Mouse (Mus musculus) intestine, embryonic 16.5 days (tissue): ENCODE data around the gene Ccndbp1. TPM values are rescaled to one million over a fixed set of nuclear protein-coding genes. Genes with fewer than 3 reads are reported as not detected.

Experiments used
- ATAC-seq: fragments of 200-750 bp; cut with Nextera tagmentation; 2 replicates; pipeline ENCODE4 v1.8.0; 2017; ENCODE audit warnings: moderate TSS enrichment, moderate library complexity
- H3K27ac ChIP-seq: fragments of 300-500 bp; sonication (generic); 2 replicates; pipeline ENCODE4 v1.5.1; 2014; ENCODE audit warnings: mild to moderate bottlenecking, low read length
- H3K27me3 ChIP-seq: fragments of 300-500 bp; sonication (generic); replicated peaks from 2 replicates; pipeline ENCODE4 v1.6.1; 2014; ENCODE audit warnings: low read length, control low read depth, mixed read lengths; ENCODE audit not compliant: control insufficient read depth, insufficient read depth
- H3K36me3 ChIP-seq: fragments of 300-500 bp; sonication (generic); 2 replicates; pipeline ENCODE4 v1.6.1; 2014; ENCODE audit warnings: low read length, control low read depth; ENCODE audit not compliant: control insufficient read depth, insufficient read depth
- H3K4me1 ChIP-seq: fragments of 300-500 bp; sonication (generic); 2 replicates; pipeline ENCODE4 v1.6.1; 2014; ENCODE audit warnings: low read length, control low read depth, mixed read lengths; ENCODE audit not compliant: control insufficient read depth, insufficient read depth
- H3K4me2 ChIP-seq: fragments of 300-500 bp; sonication (generic); 2 replicates; pipeline ENCODE4 v1.6.1; 2014; ENCODE audit warnings: low read depth, low read length, control low read depth
- H3K4me3 ChIP-seq: fragments of 300-500 bp; sonication (generic); 2 replicates; pipeline ENCODE4 v1.5.1; 2014; ENCODE audit warnings: mild to moderate bottlenecking, low read length
- H3K9ac ChIP-seq: fragments of 300-500 bp; sonication (generic); 2 replicates; pipeline ENCODE4 v1.6.1; 2014; ENCODE audit warnings: low read depth, low read length
- H3K9me3 ChIP-seq: fragments of 300-500 bp; sonication (generic); 2 replicates; pipeline ENCODE4 v1.6.1; 2016; ENCODE audit warnings: low read length, control low read depth; ENCODE audit not compliant: control insufficient read depth
- WGBS: fragments of 180-500 bp; shearing (Covaris S2); extraction: QIAGEN DNeasy Blood & Tissue Kit; methylation state at CpG from one replicate; pipeline ENCODE4 v1.1.7; 2014; 5-methylcytosine and 5-hydroxymethylcytosine counted together
- polyA plus RNA-seq: library from polyadenylated mRNA; unstranded; fragments of >200 nt; fragmentation: Nextera tagmentation; extraction: Ambion mirVana; gene quantifications from 2 replicates; pipeline ENCODE4 v1.2.1, GENCODE M21; 2015

Gene Ccndbp1
- 34.5 and 34.6 TPM in 2 replicates for polyA plus RNA-seq

DNA sequence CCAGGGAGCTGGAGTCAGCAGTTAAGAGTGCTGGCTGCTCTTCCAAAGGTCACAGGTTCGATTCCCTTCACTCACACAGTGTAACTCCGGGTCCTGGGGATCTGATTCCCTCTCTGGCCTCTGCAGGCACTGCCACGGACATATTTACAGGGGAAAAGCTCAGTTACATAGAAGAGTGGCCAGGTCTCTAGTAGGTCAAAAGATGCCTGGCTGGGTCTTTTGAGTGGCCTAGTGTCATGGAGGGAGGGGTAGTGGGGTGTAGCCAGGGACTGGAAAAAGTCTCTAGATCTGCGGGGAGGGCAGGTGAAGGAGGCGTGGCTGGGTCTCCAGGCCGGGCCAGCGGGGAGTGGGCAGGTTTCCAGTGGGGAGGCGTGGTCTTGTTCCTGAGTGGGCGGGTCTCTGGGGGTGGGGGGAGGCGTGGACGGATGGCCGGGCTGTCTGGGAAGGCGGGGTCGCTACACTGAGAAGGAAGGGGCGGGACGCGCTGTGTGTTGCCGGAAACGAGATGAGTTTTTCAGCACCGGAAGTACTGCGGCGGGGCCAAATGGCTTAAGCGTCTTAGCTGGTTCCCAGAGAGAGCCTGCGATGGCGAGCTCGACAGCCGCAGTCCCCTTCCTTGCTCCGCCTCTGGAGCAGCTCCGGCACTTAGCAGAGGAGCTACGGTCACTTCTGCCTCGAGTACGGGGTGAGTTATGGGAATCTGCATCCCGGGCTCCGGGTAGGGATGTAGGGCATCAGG lies at the start of gene Ccndbp1:
Ccndbp1 (plus strand) TSS at position 479 of the 739 bp plus-strand sequence.
- H3K36me3 ChIP-seq = no peaks in the 10 kb centered on the region
- H3K4me3 ChIP-seq = peak within 1 kb of the TSS; percentile 75
- ATAC-seq = peak; percentile 99
- no peaks in the 10 kb centered on the region for H3K9me3 ChIP-seq
- H3K27me3 ChIP-seq = no peaks in the 10 kb centered on the region
- peak within 1 kb of the TSS; percentile 83 for H3K4me2 ChIP-seq
- peak within 1 kb of the TSS; percentile 76 for H3K9ac ChIP-seq
- H3K4me1 ChIP-seq = no peaks in the 10 kb centered on the region
- no peak within 1 kb of the TSS for H3K27ac ChIP-seq
- under 1% methylated on average over 33 of the region's 34 CpGs for WGBS

DNA sequence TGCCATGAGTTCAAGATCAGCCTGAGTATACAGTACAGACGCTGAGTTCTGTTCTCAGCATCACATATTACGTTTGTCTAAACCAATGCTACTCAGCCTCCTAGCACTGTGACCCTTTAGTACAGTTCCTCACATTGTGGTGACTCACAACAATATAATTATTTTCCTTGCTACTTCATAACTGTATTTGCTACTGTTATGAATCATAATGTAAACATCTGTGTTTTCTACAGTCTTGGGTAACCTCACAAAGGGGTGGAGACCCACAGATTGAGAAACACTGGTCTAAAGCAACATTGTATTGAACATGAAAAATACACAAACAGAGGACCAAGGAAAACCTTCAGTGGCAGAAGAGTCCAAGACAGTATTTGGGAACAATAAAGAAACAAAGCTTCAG lies 48.8 kb upstream of the Ccndbp1 start:
- no peak overlapping the region for H3K4me2 ChIP-seq
- H3K27ac ChIP-seq = no peak overlapping the region
- H3K9ac ChIP-seq = no peak overlapping the region
- H3K36me3 ChIP-seq = no peaks in the 10 kb centered on the region; the same call in 1 of the 2 replicates
- no peaks in the 10 kb centered on the region for H3K27me3 ChIP-seq
- WGBS = 91% methylated on average over 2 of the region's 2 CpGs
- ATAC-seq = no peak
- no peak overlapping the region for H3K4me3 ChIP-seq
- no peaks in the 10 kb centered on the region for H3K9me3 ChIP-seq
- H3K4me1 ChIP-seq = no peaks in the 10 kb centered on the region

DNA sequence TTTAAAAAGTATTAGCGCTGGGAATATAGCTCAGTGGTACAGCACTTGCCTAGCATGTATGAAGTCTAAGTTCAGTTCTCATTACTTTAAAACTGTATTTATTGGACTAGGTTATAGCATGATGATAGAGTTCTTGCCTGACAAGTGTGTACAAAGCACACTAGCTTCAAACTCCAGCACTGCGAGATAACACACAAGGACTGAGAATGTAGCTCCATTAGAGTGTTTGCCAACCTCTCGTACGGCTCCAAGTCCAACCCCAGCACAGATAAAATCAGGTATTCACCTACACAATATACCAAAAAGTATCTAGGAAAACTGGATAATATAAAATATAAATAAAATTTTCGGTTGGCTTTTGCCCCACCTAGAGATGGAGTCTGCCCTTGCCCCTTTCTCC lies 48.4 kb upstream of the Ccndbp1 start:
- Histone ChIP-seq H3K4me3 (no peak overlapping the region), H3K9ac (no peak overlapping the region), H3K27ac (no peak overlapping the region), H3K4me2 (no peak overlapping the region), H3K9me3 (no peaks in the 10 kb centered on the region), H3K27me3 (no peaks in the 10 kb centered on the region), H3K36me3 (no peaks in the 10 kb centered on the region; the same call in 1 of the 2 replicates), H3K4me1 (no peaks in the 10 kb centered on the region)
- ATAC-seq = no peak
- WGBS = 93% methylated on average over 5 of the region's 5 CpGs

DNA sequence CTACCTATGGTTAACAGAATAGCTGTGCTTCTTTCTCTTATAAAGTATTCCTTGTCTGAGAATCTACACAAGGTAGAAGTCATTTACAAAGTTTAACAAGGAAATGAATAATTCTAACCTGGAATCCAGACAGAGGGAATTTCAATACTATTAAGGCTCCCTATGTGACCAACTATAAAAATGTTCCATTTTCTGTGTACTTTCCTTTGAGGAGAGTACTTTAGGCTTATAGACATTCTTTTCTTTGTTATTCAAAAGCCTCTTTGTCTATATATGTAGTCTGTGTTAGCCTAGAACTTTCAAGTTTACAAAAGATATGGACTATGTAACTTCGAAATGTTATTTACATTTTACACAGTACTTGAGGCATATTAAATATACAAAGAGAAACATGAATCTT lies 47.9 kb upstream of the Ccndbp1 start:
- Histone ChIP-seq H3K27me3 (no peaks in the 10 kb centered on the region), H3K36me3 (no peaks in the 10 kb centered on the region; the same call in 1 of the 2 replicates), H3K9ac (no peak overlapping the region), H3K4me1 (no peaks in the 10 kb centered on the region), H3K4me3 (no peak overlapping the region), H3K4me2 (no peak overlapping the region), H3K27ac (no peak overlapping the region), H3K9me3 (no peaks in the 10 kb centered on the region)
- 77% methylated on average over 1 of the region's 1 CpGs for WGBS
- no peak for ATAC-seq

DNA sequence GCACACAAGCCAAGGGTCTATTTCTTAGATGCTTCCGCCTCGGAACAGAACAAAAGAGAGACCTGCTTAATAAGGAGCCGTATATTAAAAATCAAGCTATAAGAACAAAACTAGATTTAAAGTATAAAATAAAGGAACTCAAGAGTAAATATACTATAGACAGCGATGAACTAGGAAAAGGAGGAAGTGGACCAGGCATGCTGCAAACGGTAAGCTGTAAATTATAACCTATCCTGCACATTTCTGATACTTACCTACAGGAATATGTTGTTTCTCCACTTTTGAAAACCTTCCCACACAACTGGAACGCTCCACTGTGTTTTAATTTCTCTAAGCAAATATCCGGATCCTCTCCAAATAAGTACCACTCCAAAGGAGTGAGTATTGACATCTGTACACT lies 45.1 kb upstream of the Ccndbp1 start:
- no peaks in the 10 kb centered on the region for H3K9me3 ChIP-seq
- WGBS = 92% methylated on average over 7 of the region's 7 CpGs
- ATAC-seq = no peak

DNA sequence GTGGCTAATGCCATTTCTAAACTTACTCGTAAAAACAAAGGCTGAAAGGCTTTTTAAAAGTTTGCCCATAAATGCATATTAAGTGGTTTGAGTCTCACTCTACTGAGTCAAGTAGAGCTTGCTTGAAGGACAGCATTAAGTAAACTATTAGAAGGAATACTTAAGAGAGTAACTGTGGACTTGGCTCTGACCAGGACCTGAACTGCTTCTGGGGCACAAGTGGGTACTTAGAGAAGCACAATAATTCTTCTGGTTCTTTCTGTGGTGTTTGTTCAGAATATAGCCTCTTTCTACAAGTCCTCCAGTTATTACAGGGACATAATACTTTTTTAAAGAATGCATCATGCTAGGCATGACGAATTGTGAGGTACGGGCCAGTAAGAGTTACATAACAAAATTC lies 42.7 kb upstream of the Ccndbp1 start:
- ATAC-seq = no peak
- whole genome bisulfite sequencing = 94% methylated on average over 3 of the region's 3 CpGs
- no peaks in the 10 kb centered on the region for H3K9me3 ChIP-seq
- H3K4me3 ChIP-seq = no peak overlapping the region
- no peak overlapping the region for H3K9ac ChIP-seq
- H3K27me3 ChIP-seq = no peaks in the 10 kb centered on the region
- no peak overlapping the region for H3K4me2 ChIP-seq
- H3K4me1 ChIP-seq = peaks cover 3% of the 10 kb centered on the region; the same call in 1 of the 2 replicates
- no peaks in the 10 kb centered on the region for H3K36me3 ChIP-seq
- H3K27ac ChIP-seq = no peak overlapping the region

More for the DNA sequence above, 45.1 kb upstream of the Ccndbp1 start:
- H3K9ac ChIP-seq = no peak overlapping the region
- H3K4me1 ChIP-seq = no peaks in the 10 kb centered on the region
- H3K27ac ChIP-seq = no peak overlapping the region
- no peak overlapping the region for H3K4me2 ChIP-seq
- no peak overlapping the region for H3K4me3 ChIP-seq
- H3K27me3 ChIP-seq = no peaks in the 10 kb centered on the region
- H3K36me3 ChIP-seq = no peaks in the 10 kb centered on the region; the same call in 1 of the 2 replicates

DNA sequence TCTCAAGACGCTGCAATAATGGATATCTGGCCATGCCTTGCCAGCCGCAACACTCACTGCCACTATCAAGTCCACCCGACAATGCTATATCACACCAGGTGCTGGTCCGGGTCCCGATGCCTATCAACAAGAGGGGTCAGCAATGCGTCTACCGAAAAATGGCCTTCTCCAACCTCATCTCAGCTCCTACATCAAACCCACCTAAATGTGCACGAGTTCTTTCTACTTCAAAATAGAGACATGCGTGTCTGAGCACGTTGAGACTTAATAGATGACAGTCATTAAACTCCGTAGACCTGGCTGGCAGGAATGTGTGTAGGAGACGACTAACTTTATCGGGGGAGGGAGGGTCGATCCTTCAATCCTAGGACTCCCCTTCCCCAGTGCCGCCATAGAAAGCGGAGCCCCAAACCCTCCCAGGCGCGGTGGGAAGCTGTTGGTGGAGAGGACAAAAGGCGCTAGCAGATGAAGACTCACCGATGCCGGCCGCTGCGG lies 38.1 kb upstream of the Ccndbp1 start:
- H3K27me3 ChIP-seq = 0 out of 2 replicates have a peak, but pooled peaks cover 2% of the 10 kb centered on the region
- no peaks in the 10 kb centered on the region for H3K36me3 ChIP-seq
- H3K9ac ChIP-seq = peak overlapping the region; percentile 82
- peak overlapping the region; percentile 70 for H3K4me3 ChIP-seq
- peak overlapping the region; percentile 73 for H3K4me2 ChIP-seq
- H3K27ac ChIP-seq = peak overlapping the region; percentile 38
- peaks cover 7% of the 10 kb centered on the region; the same call in 1 of the 2 replicates for H3K4me1 ChIP-seq
- under 1% methylated on average over 23 of the region's 23 CpGs for WGBS
- H3K9me3 ChIP-seq = no peaks in the 10 kb centered on the region
- ATAC-seq = peak; percentile 43

DNA sequence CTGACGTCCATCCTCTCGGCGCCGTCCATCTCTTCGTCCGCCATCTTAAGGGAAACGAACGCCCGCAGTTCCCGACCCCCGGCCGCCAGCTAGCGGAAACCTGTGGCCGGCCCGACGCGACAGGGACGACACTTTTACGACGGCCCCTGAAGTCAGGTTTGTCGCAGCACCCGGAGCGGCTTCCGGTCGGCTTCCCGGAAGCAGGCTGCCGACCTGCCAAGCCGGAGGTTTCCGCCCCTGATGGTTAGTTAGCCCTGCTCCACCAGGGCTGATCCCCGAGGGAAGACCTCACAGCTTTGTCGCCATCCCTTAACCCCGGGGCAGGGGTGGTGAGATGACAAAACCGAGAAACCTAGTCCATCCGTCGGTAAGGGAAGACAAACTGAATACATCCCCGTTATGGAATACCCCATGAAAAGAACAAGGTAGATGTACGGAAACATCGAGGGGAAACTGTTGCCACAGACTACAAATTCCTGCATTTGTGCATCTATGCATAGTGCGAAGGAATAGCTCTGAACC lies 37.6 kb upstream of the Ccndbp1 start, which contains the start of gene Ubr1:
Ubr1 (minus strand) TSS at position 157 of the 522 bp plus-strand sequence.
- no peaks in the 10 kb centered on the region for H3K9me3 ChIP-seq
- H3K4me2 ChIP-seq = peak within 1 kb of the TSS; percentile 73
- ATAC-seq = peak; percentile 91
- peak within 1 kb of the TSS; percentile 38 for H3K27ac ChIP-seq
- no peaks in the 10 kb centered on the region for H3K36me3 ChIP-seq
- 0 out of 2 replicates have a peak, but pooled peaks cover 2% of the 10 kb centered on the region for H3K27me3 ChIP-seq
- H3K4me3 ChIP-seq = peak within 1 kb of the TSS; percentile 70
- H3K4me1 ChIP-seq = peaks cover 7% of the 10 kb centered on the region; the same call in 1 of the 2 replicates
- peak within 1 kb of the TSS; percentile 82 for H3K9ac ChIP-seq
- WGBS = under 1% methylated on average over 39 of the region's 39 CpGs

DNA sequence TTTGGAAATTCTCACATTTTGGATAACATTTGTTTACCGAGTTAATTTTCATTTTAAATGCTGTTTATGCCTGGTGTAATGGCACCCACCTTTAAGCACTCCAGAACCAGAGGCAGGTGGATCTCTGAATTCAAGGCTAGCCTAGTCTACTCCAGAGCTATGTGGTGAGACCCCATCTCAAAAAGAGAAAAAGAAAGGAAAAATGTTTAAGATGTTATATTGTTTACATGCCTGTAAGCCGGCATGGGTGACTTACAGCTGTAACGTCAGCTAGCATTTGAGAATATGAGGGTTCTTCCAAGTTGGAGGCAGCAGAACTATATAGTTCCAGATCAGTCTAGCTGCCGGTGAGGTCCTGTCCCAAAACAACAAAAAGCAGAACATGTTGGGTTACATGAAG lies 36.4 kb upstream of the Ccndbp1 start:
- Histone ChIP-seq H3K27ac (no peak overlapping the region), H3K4me1 (peaks cover 7% of the 10 kb centered on the region; the same call in 1 of the 2 replicates), H3K9me3 (no peaks in the 10 kb centered on the region), H3K4me3 (no peak overlapping the region), H3K9ac (no peak overlapping the region), H3K4me2 (no peak overlapping the region), H3K36me3 (no peaks in the 10 kb centered on the region), H3K27me3 (0 out of 2 replicates have a peak, but pooled peaks cover 2% of the 10 kb centered on the region)
- 89% methylated on average over 4 of the region's 4 CpGs for WGBS
- ATAC-seq = no peak
